Mouse (Mus musculus): Measurements from ENCODE around the gene Thrap3.

Thrap3 gene

GRCm38 (mm10) chr4:126147533-126148160 is 54.9 kb downstream of the Thrap3 start, which contains the start of gene Eva1b:
Gene Eva1b, plus strand, starts transcription at chr4:126147744.
- DNase-seq (ENCODE audit: extremely low spot score, low read depth, low spot score) = peak; percentile 78

GRCm38 (mm10) chr4:126146974-126147532 is 55.5 kb downstream of the Thrap3 start:
- no peak for DNase-seq (ENCODE audit: extremely low spot score, low read depth, low spot score)

- no peak for DNase-seq (ENCODE audit: extremely low spot score, low read depth, low spot score)
These were observed 57.2 kb downstream of the Thrap3 start for GRCm38 (mm10) chr4:126145396-126145795.

- no peak for DNase-seq (ENCODE audit: extremely low spot score, low read depth, low spot score)
These were observed 61.5 kb downstream of the Thrap3 start for GRCm38 (mm10) chr4:126141021-126141420.

GRCm38 (mm10) chr4:126137773-126138172 is 64.8 kb downstream of the Thrap3 start:
- no peak for DNase-seq (ENCODE audit: extremely low spot score, low read depth, low spot score)

GRCm38 (mm10) chr4:126134639-126135038 is 67.9 kb downstream of the Thrap3 start:
- no peak for DNase-seq (ENCODE audit: extremely low spot score, low read depth, low spot score)

- DNase-seq (ENCODE audit: extremely low spot score, low read depth, low spot score) = no peak
These were observed 68.3 kb downstream of the Thrap3 start for GRCm38 (mm10) chr4:126134236-126134635.

- DNase-seq (ENCODE audit: extremely low spot score, low read depth, low spot score) = no peak
These were observed 69.8 kb downstream of the Thrap3 start for GRCm38 (mm10) chr4:126132636-126133264.

GRCm38 (mm10) chr4:126131290-126132121 is 71.1 kb downstream of the Thrap3 start:
- no peak for DNase-seq (ENCODE audit: extremely low spot score, low read depth, low spot score)

GRCm38 (mm10) chr4:126130502-126130901 is 72.1 kb downstream of the Thrap3 start:
- no peak for DNase-seq (ENCODE audit: extremely low spot score, low read depth, low spot score)

GRCm38 (mm10) chr4:126123309-126124040 is 79.1 kb downstream of the Thrap3 start:
- no peak for DNase-seq (ENCODE audit: extremely low spot score, low read depth, low spot score)

GRCm38 (mm10) chr4:126120506-126120905 is 82.1 kb downstream of the Thrap3 start:
- DNase-seq (ENCODE audit: extremely low spot score, low read depth, low spot score) = no peak

GRCm38 (mm10) chr4:126120052-126120451 is 82.5 kb downstream of the Thrap3 start:
- no peak for DNase-seq (ENCODE audit: extremely low spot score, low read depth, low spot score)

GRCm38 (mm10) chr4:126119051-126119450 is 83.5 kb downstream of the Thrap3 start:
- no peak for DNase-seq (ENCODE audit: extremely low spot score, low read depth, low spot score)

- DNase-seq (ENCODE audit: extremely low spot score, low read depth, low spot score) = no peak
These were observed 83.9 kb downstream of the Thrap3 start for GRCm38 (mm10) chr4:126118651-126119050.

GRCm38 (mm10) chr4:126117116-126117515 is 85.4 kb downstream of the Thrap3 start:
- no peak for DNase-seq (ENCODE audit: extremely low spot score, low read depth, low spot score)

- DNase-seq (ENCODE audit: extremely low spot score, low read depth, low spot score) = no peak
These were observed 86.6 kb downstream of the Thrap3 start for GRCm38 (mm10) chr4:126115871-126116521.

GRCm38 (mm10) chr4:126115411-126115810 is 87.1 kb downstream of the Thrap3 start:
- no peak for DNase-seq (ENCODE audit: extremely low spot score, low read depth, low spot score)
